Mouse (Mus musculus) midbrain, embryonic 11.5 days (tissue): ENCODE measurements around the gene Spopl. TPM values are rescaled to one million over a fixed set of nuclear protein-coding genes. Genes with fewer than 3 reads are reported as not detected.
"Not testable (repeated sequence)": the region's sequence is repeated elsewhere in the genome, so short reads cannot be mapped to it uniquely, and the experiment has no call there.

ENCODE experiments used
- ATAC-seq: fragments of 200-750 bp; cut with Nextera tagmentation; 2 replicates; pipeline ENCODE4 v1.8.0; 2017; ENCODE audit warnings: moderate TSS enrichment, moderate library complexity; ENCODE audit not compliant: low FRiP score
- DNase-seq: peaks from one replicate; pipeline ENCODE4 v3.0.0; 2015; ENCODE audit warnings: low spot score; ENCODE audit errors: missing footprints
- H3K27ac ChIP-seq: fragments of 300-500 bp; sonication (generic); 2 replicates; pipeline ENCODE4 v1.5.1; 2014; ENCODE audit warnings: low read depth, low read length
- H3K27me3 ChIP-seq: fragments of 300-500 bp; sonication (generic); 2 replicates; pipeline ENCODE4 v1.6.1; 2014; ENCODE audit warnings: mild to moderate bottlenecking, low read length, moderate library complexity, mixed read lengths; ENCODE audit not compliant: control insufficient read depth, insufficient read depth
- H3K36me3 ChIP-seq: fragments of 300-500 bp; sonication (generic); 2 replicates; pipeline ENCODE4 v1.6.1; 2014; ENCODE audit warnings: mild to moderate bottlenecking, low read length, moderate library complexity, mixed read lengths; ENCODE audit not compliant: control insufficient read depth, insufficient read depth
- H3K4me1 ChIP-seq: fragments of 300-500 bp; sonication (generic); 2 replicates; pipeline ENCODE4 v1.6.1; 2014; ENCODE audit warnings: low read length; ENCODE audit not compliant: control insufficient read depth, insufficient read depth
- H3K4me2 ChIP-seq: fragments of 300-500 bp; sonication (generic); 2 replicates; pipeline ENCODE4 v1.6.1; 2014; ENCODE audit warnings: mild to moderate bottlenecking, moderate library complexity
- H3K4me3 ChIP-seq: fragments of 300-500 bp; sonication (generic); 2 replicates; pipeline ENCODE4 v1.5.1; 2014; ENCODE audit warnings: low read depth, low read length
- H3K9ac ChIP-seq: fragments of 300-500 bp; sonication (generic); 2 replicates; pipeline ENCODE4 v1.6.1; 2014; ENCODE audit warnings: low read length
- H3K9me3 ChIP-seq: fragments of 300-500 bp; sonication (generic); 2 replicates; pipeline ENCODE4 v1.6.1; 2016; ENCODE audit warnings: low read length; ENCODE audit not compliant: control insufficient read depth
- WGBS: fragments of 180-500 bp; shearing (Covaris S2); extraction: QIAGEN DNeasy Blood & Tissue Kit; methylation state at CpG from one replicate; pipeline ENCODE4 v1.1.7; 2014; 5-methylcytosine and 5-hydroxymethylcytosine counted together
- polyA plus RNA-seq: library from polyadenylated mRNA; unstranded; fragments of >200 nt; fragmentation: Nextera tagmentation; extraction: Ambion mirVana; gene quantifications from 2 replicates; pipeline ENCODE4 v1.2.1, GENCODE M21; 2014

The Spopl gene
- polyA plus RNA-seq, 1 experiment from 2014 or later, result 10.7 TPM

GRCm38 (mm10) chr2:23562898-23563297 lies 9.0 kb downstream of the Spopl start:
- Histone ChIP-seq H3K4me1 (no peaks in the 10 kb centered on the region), H3K9me3 (no peaks in the 10 kb centered on the region), H3K27me3 (no peaks in the 10 kb centered on the region), H3K4me3 (no peak overlapping the region), H3K4me2 (no peak overlapping the region), H3K36me3 (no peaks in the 10 kb centered on the region), H3K9ac (no peak overlapping the region), H3K27ac (no peak overlapping the region)
- DNase-seq (no peak), ATAC-seq (no peak)
- 94% methylated on average over 3 of the region's 3 CpGs for WGBS

GRCm38 (mm10) chr2:23559186-23559585 lies 12.7 kb downstream of the Spopl start:
- WGBS, result 84% methylated on average over 2 of the region's 2 CpGs
- H3K4me1 ChIP-seq, result no peaks in the 10 kb centered on the region
- no peak overlapping the region for H3K4me3 ChIP-seq
- no peaks in the 10 kb centered on the region for H3K27me3 ChIP-seq
- DNase-seq (no peak), ATAC-seq (no peak)
- no peak overlapping the region for H3K9ac ChIP-seq
- no peaks in the 10 kb centered on the region for H3K9me3 ChIP-seq
- H3K36me3 ChIP-seq, result no peaks in the 10 kb centered on the region
- no peak overlapping the region for H3K4me2 ChIP-seq
- H3K27ac ChIP-seq, result no peak overlapping the region

- no peak overlapping the region for H3K27ac ChIP-seq
Measured at GRCm38 (mm10) chr2:23551235-23551634, 20.7 kb downstream of the Spopl start.

GRCm38 (mm10) chr2:23547220-23547619 lies 24.7 kb downstream of the Spopl start:
- DNase-seq (peak; percentile 67), ATAC-seq (no peak)
- no peak overlapping the region for H3K4me2 ChIP-seq
- no peak overlapping the region for H3K9ac ChIP-seq
- H3K4me1 ChIP-seq, result no peaks in the 10 kb centered on the region
- H3K36me3 ChIP-seq, result no peaks in the 10 kb centered on the region
- H3K4me3 ChIP-seq, result no peak overlapping the region
- no peak overlapping the region for H3K27ac ChIP-seq
- no peaks in the 10 kb centered on the region for H3K9me3 ChIP-seq
- H3K27me3 ChIP-seq, result no peaks in the 10 kb centered on the region
- 96% methylated on average over 1 of the region's 1 CpGs for WGBS

More at GRCm38 (mm10) chr2:23551235-23551634, 20.7 kb downstream of the Spopl start:
- Histone ChIP-seq H3K9me3 (no peaks in the 10 kb centered on the region), H3K4me3 (no peak overlapping the region), H3K4me1 (no peaks in the 10 kb centered on the region), H3K36me3 (no peaks in the 10 kb centered on the region), H3K4me2 (no peak overlapping the region), H3K9ac (no peak overlapping the region), H3K27me3 (no peaks in the 10 kb centered on the region)
- DNase-seq, result peak; percentile 49
- 72% methylated on average over 1 of the region's 1 CpGs for WGBS
- ATAC-seq, result no peak

- H3K9me3 ChIP-seq, result no peaks in the 10 kb centered on the region
- H3K36me3 ChIP-seq, result no peaks in the 10 kb centered on the region
- no peaks in the 10 kb centered on the region for H3K27me3 ChIP-seq
- WGBS, result 94% methylated on average over 4 of the region's 4 CpGs
- no peak overlapping the region for H3K27ac ChIP-seq
- no peak overlapping the region for H3K9ac ChIP-seq
- H3K4me3 ChIP-seq, result no peak overlapping the region
- H3K4me1 ChIP-seq, result no peaks in the 10 kb centered on the region
- ATAC-seq (no peak), DNase-seq (no peak)
- H3K4me2 ChIP-seq, result no peak overlapping the region
Measured at GRCm38 (mm10) chr2:23539967-23540366, 31.9 kb downstream of the Spopl start.

GRCm38 (mm10) chr2:23527717-23528116 lies 44.2 kb downstream of the Spopl start:
- not testable (repeated sequence) for DNase-seq, H3K9me3 ChIP-seq, ATAC-seq, H3K27ac ChIP-seq, H3K4me1 ChIP-seq, H3K4me2 ChIP-seq, H3K36me3 ChIP-seq, H3K27me3 ChIP-seq, H3K9ac ChIP-seq, H3K4me3 ChIP-seq
- WGBS, result 96% methylated on average over 2 of the region's 2 CpGs

- Histone ChIP-seq H3K4me2 (no peak overlapping the region), H3K27ac (no peak overlapping the region), H3K4me1 (no peaks in the 10 kb centered on the region), H3K9me3 (no peaks in the 10 kb centered on the region), H3K9ac (no peak overlapping the region), H3K36me3 (no peaks in the 10 kb centered on the region), H3K4me3 (no peak overlapping the region), H3K27me3 (no peaks in the 10 kb centered on the region)
- 94% methylated on average over 3 of the region's 3 CpGs for WGBS
- ATAC-seq (no peak), DNase-seq (no peak)
Measured at GRCm38 (mm10) chr2:23505141-23505540, 66.8 kb downstream of the Spopl start.

- Histone ChIP-seq H3K27ac (no peak overlapping the region), H3K9ac (no peak overlapping the region), H3K27me3 (no peaks in the 10 kb centered on the region), H3K36me3 (no peaks in the 10 kb centered on the region), H3K4me1 (no peaks in the 10 kb centered on the region), H3K9me3 (no peaks in the 10 kb centered on the region), H3K4me3 (no peak overlapping the region), H3K4me2 (no peak overlapping the region)
- ATAC-seq (no peak), DNase-seq (no peak)
- WGBS, result 78% methylated on average over 1 of the region's 1 CpGs
Measured at GRCm38 (mm10) chr2:23481715-23482114, 90.2 kb downstream of the Spopl start.

GRCm38 (mm10) chr2:23467471-23467870 lies 104.4 kb downstream of the Spopl start:
- DNase-seq (no peak), ATAC-seq (no peak)
- H3K9me3 ChIP-seq, result no peaks in the 10 kb centered on the region
- H3K4me3 ChIP-seq, result no peak overlapping the region
- H3K9ac ChIP-seq, result no peak overlapping the region
- H3K36me3 ChIP-seq, result no peaks in the 10 kb centered on the region
- no peak overlapping the region for H3K27ac ChIP-seq
- no peaks in the 10 kb centered on the region for H3K4me1 ChIP-seq
- H3K4me2 ChIP-seq, result no peak overlapping the region
- 81% methylated on average over 1 of the region's 1 CpGs for WGBS
- no peaks in the 10 kb centered on the region for H3K27me3 ChIP-seq

GRCm38 (mm10) chr2:23457452-23457851 lies 114.5 kb downstream of the Spopl start:
- Histone ChIP-seq H3K27ac (no peak overlapping the region), H3K4me3 (no peak overlapping the region), H3K27me3 (no peaks in the 10 kb centered on the region), H3K9me3 (no peaks in the 10 kb centered on the region), H3K4me1 (no peaks in the 10 kb centered on the region), H3K9ac (no peak overlapping the region), H3K4me2 (no peak overlapping the region), H3K36me3 (no peaks in the 10 kb centered on the region)
- ATAC-seq (no peak), DNase-seq (no peak)
